Mouse (Mus musculus) CH12.LX (cell line): Measurements from ENCODE around the gene Slamf8.
A peak's percentile ranks its signal among the peaks of the same experiment; 100 is the strongest.

ENCODE experiments used
- CHD1 ChIP-seq: IDR thresholded peaks from 2 replicates; pipeline ENCODE4 v1.6.1; 2012; ENCODE audit warnings: low read depth, low read length, improper control_type of control experiment, inconsistent platforms
- CTCF ChIP-seq, 2 experiments: IDR thresholded peaks in 1 of 2; conservative IDR thresholded peaks in 1 of 2; 2 replicates each; pipeline ENCODE4 v1.5.1; 2011 to 2012; ENCODE audit warnings: low read depth in 2 of 2, low read length in 2 of 2, improper control_type of control experiment in 1 of 2, inconsistent platforms in 1 of 2, mild to moderate bottlenecking in 1 of 2, moderate library complexity in 1 of 2
- EP300 ChIP-seq: IDR thresholded peaks from 2 replicates; pipeline ENCODE4 v1.6.1; 2011; ENCODE audit warnings: low read length, improper control_type of control experiment
- KAT2A ChIP-seq: IDR thresholded peaks from 2 replicates; pipeline ENCODE4 v1.6.1; 2012; ENCODE audit warnings: low read length, improper control_type of control experiment, inconsistent platforms; ENCODE audit not compliant: insufficient replicate concordance
- MAZ ChIP-seq: IDR thresholded peaks from 2 replicates; pipeline ENCODE4 v1.6.1; 2012; ENCODE audit warnings: low read depth, mild to moderate bottlenecking, inconsistent platforms, low read length, improper control_type of control experiment, moderate library complexity
- POLR2A ChIP-seq: IDR thresholded peaks from 2 replicates; pipeline ENCODE4 v1.6.1; 2011; ENCODE audit warnings: low read depth, mild to moderate bottlenecking, improper control_type of control experiment, low read length
- ZC3H11A ChIP-seq: IDR thresholded peaks from 2 replicates; pipeline ENCODE4 v1.6.1; 2012; ENCODE audit warnings: low read depth, mild to moderate bottlenecking, inconsistent platforms, low read length, improper control_type of control experiment

DNA sequence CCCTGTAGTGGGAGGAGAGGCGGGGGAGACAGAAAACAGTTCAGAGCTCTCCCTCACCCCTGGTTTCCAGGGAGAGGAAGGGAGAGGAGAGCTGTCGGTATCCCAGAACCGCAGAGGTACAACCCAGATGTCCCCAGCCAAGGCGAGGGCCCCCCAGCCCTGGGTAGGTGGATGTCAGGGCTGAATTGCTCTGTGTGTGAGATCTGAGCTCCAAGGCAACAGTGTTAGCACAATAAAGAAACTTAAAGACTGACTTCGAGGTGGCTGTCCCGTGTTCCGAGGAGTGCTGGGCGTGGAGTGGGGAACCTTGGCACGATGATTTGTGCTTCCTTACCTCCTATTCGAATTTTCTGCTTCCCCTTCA lies 26.9 kb downstream of the Slamf8 start:
- TF ChIP-seq POLR2A (no peak), CTCF (conservative IDR thresholded peaks at IDR 0.05 in 1 of 2, IDR thresholded peaks at IDR 0.05 in 1 of 2; ENCODE audit: low read depth in 2 of 2, low read length in 2 of 2) (0 out of 4 replicates have a peak, but pooled peaks of 1 of the 2 experiments have one; percentile 17), ZC3H11A (no peak), MAZ (no peak), EP300 (no peak), KAT2A (no peak), CHD1 (no peak)
